Mouse (Mus musculus) thymus, postnatal 14 days (tissue): Measurements from ENCODE around the gene Larp4b.

Experiments used
- DNase-seq: peaks from one replicate; pipeline ENCODE4 v3.0.0; 2021

The Larp4b gene

DNA sequence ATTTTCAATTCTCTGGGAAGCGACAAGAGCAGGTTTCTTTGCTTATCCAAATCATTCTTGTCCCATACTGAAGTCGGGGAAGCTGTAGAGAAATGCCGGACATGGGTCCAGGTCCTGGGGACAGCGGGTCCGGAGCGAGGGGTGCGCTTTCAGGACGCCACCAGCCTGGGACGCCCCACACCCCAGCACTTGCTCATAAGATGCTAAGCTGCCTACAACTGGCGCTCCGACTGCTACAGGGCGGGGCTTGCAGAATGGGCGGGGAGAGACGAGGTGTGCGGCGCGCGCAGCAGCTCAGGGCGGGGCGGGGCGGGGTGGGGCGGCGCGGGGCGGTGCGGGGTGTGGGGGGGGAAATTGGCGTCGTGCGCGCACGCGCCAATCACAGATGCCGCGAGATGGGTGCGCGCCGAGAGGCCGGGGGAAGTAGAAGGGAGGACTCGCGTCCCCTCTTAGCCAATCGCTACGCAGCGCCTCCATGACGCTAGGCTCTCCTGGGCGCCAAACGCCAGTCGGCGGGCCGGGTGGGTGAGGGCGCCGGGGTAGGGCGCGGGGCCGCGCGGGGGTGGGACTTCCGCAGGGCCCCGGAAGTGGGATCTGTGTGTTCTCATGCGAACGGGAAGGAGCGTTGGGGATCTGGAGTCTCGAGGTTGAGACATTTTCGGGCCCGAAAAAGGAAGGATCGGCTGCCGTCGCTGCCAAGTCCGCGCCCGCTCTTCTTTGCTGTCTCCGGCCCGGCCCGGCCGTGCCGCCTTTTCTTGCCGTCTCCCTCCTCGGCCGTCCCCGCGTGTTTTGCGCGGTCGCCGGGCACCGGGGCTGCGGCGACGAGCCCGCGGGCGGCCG, at the start of gene Larp4b:
Larp4b (plus strand) TSS at position 566 of the 840 bp plus-strand sequence.
- DNase-seq: peak; percentile 97

DNA sequence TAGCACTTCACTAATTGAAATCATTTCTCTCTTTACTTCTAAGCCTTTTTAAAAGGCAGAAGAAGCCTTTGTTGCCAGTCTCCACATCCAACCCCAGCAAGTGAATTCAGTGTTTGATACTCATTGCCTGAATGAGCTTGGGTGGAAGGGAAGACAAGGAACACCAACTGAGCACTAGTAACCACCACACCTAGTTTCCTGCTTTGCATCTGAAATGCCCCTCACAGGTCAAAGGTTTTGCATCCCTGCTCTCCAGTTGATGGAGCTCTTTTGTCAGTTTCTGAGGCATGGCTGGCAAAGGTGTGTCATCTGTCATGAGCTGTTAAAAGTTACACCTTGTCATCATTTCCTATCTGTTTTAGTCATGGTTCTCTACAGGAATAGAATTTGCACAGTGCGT, 49.0 kb upstream of the Larp4b start:
- no peak for DNase-seq

DNA sequence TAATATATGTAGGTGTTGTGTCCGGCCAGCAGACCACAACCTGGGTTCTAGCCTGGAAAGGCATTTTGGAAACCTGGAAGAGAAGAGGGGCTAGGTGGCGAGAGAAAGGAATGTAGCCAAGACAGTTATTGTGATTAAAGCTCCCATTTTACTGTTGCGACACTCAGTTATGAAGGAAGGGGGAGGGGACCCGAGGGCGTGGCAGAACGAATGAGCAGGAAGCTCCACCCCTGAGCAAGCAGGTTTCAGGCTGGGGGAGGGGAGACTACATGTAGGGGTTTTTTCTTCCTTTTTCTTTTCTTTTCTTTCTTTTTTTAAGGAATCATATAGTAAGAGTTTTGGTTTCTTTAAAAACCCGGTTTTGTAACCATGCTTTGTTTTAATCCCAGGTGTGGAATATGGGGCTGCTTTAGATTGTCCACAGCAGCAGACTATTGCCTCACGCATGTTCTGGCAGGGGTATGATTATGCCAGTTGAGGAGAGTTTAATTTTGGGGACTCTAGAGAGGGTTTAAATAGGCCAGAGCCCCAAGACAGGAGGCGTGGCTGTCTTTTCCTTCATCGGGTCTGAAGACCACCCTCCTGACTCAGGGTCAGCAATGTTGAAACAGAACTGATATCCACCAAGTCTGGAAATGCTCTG, 41.5 kb upstream of the Larp4b start:
- DNase-seq: peak; percentile 37

DNA sequence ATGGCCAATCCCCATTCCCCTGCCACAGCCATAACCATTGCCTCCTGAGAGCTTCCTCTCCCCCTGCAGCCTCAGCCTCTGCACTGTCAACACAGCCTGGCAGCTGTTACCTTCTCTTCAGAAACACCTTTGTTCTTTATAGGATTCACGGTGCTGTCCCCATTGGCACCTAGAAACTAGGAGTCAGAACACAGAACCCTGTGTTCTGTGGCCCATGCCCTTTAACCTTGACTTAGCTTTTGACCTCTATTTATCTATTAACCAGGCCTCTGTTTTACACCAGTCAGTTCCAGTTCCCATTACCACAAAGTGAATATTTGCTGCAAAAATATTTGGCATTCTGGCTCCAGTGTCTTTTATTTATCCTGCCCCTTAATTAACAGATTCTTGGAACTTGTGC, 36.4 kb upstream of the Larp4b start:
- DNase-seq: no peak

DNA sequence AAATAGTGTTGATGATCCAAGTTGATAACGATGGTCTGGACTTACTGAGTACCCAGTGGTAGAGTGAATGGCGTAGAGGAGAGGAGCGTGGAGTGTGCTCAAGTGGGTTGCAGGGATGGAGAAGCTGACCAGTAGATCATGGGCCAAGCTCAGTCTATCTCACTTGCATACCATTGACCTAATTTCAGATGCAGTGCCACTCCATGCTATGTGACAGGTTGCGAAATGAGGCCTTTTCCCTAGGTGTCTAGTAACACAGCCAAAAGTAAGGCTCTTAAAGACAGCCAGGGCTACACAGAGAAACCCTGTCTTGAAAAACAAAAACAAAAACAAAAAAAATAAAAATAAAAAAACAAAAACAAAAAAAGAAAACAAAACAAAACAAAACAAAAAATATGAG, 35.0 kb upstream of the Larp4b start:
- DNase-seq: no peak

DNA sequence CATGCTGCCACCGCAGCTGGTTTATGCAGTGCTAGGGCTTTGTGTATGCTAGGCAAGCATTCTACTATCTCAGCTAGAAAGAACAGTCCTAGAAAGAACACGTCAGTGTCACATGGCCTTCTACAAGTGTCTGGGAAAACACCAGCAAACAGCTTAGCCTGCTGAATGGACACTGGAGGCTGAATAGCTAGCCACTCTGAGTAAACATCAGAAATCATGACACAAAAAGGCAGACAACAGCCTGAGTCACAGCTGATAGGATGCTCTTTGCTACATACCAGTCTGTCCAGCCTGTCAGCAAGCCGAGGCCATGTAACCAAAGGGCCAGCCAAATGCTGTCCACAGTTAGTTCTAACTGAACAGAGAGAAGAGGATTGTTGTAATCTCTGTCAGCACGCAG, 32.3 kb upstream of the Larp4b start:
- no peak for DNase-seq

DNA sequence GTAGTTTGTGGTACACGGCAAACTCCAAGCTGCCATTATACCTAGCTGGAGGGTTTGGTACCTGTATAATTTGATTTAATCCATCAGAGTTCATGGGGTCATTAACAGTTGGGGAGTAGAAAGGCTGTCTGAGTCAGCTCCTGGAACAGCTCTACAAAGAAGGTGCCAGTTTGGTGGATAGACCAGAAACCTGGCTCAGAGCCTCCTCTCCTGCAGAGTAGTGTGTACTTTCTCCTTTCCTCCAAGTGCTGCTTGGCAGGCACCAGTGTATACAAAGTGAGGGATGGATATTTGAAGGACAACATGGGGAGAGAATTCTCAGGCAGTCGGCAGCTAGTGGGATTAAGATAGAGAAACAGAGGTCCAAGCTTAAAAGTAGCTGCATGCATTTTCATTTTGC, 29.5 kb upstream of the Larp4b start:
- no peak for DNase-seq

DNA sequence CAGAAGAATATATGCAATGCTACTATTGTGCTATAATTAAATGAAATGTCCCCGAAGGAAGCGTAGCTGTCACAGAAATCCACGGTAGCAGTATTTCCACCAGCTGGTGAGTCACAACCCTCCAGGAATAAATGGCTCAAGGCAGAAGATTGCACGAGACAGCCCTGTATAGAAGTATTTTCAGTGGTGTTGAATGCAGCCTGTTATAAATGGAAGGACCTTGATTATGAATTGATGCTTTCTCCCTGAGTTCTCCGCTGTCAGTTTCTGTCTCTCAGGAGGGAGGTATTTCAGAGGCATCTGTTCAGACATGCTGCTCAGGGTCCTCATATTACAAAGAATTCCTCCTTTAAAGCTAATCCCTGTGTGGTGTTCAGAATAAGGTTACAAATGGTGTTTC, 27.6 kb upstream of the Larp4b start:
- no peak for DNase-seq

DNA sequence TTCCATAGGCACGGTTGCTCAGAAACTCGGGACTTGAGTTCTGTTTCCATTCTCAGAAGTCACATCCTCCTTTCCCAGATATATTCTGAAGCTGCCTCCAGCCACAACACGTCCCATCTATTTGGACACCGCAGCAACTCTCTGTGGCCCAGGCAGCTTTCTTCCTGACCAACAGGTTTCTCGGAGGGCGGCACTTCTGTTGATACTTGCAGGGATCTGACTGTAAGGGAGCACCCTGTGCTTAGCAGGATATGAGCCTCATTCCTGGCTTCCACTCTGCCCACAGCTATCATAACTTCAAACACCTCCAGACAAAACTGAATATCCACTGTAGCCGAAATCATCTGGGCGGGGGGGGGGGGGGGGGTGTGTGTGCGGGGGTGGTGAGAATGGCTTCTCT, 22.7 kb upstream of the Larp4b start:
- no peak for DNase-seq

DNA sequence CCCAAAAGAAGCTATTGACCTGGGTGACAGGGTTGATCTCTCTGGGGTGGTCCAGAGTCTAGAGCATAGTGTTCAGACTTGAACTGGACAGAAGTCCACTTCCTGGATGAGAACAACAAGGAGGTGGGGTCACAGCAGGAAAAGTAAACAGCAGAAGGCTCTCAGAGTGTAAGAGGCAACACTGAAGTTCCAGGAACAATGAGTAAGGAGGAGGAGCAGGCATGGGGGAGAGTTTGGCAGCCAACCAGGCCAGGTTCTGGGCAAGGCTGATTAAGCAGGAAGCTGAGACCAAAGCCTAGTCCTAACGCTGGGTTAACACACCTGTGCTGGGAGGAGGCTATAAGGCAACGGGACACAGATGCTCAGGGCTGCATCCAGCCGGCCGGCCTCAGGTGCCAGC, 19.9 kb upstream of the Larp4b start:
- DNase-seq: no peak

DNA sequence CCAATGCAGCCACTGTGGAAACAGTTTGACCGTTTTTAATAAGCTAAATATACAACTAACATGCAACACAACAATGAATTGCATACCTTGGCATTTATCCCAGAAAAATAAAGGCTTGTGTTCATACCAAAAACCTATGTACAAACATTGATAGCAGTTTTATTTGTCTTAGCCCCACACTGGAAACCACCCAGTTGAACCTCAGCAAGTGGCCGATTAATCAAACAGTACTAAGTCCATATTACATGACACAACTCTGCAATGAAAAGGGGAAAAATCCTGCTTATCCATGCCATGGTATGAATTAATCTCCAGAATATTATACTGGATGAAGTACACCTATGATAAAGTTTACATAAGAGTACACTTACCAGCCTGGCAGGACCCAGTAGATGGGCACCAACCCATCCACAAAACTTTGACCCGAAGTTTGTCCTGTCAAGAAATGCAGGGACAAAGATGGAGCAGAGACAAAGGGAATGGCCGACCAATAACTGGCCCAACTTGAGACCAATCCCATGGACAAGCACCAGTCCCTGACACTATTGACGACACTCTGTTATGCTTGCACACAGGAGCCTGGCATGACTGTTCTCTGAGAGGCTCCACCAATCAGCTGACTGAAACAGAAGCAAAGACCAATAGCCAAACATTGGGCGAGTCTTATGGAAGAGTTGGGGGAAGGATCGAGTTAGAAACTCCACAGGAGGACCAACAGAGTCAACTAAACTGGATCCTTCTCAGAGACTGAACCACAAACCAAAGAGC, 17.7 kb upstream of the Larp4b start:
- DNase-seq: no peak

DNA sequence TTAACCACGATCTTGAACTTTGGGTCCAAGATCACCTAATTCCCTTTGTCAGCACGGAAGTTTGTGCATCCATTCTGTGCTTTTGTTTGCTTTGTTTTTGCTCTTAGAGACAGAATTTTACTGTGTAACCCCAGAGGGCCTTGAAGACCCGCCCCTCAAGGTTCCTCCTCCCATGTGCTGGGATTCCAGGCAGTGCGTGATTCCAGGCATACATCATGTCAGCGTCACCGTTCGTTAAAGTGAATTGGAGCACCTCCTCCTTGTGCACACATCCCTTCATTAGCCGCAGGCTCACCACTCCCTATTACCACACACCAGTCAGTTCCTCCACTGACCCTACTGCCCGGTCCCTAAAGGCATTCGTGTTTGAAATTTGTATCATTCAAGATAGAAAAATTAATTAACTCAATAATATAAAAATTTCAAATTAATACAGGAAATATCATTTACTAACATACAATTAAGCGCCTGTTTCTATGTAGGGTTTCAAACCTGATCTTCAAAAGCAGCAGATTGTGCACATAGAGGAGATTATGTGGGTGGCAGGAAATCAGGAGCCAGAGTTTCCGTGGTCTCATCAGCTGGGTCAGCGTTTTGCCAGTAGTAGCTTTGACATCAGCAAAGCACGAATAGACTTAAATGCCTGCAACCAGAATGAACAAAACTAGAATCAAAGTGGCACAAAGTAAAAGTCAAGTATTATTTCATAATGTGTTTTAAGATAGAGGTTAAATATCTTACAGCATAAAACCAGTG, 11.4 kb upstream of the Larp4b start:
- no peak for DNase-seq

DNA sequence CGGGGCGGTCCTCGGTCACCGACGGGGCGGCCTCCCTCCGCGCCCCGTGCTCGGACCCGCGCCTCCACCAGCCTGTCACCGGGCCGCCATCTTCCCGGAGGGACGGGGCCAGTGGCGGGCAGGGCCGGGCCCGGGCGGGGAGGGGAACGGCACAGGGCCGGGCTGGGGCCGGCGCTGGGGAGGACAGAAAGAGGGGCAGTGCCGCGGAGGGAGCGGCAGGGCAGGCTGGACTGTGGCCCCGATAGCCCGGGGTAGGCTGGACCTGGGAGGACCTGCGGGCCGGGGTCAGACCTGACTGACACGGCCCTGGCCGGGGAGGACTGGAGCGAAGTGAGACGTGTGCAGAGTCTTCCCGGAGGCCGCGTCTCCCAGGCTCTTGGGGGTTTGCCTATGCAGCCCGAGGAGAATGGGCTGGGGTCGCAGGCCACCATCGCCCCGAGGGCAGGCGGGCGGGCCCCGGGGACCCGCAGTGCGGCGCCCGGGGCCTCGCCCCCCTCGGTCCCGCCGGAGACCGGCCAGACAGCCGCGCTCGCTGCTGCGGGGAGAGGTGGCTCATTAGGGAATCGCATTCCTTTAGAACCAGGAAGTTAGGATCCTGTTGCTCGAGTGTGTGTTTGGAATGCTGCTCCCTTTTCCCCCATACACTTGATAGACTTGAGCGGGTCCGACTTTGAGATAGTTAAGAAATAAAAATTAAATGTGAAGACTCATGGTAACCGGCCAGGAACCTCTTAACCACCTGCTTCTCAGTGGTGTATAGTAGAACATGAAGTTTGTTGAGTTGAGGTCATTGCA, 702 bp downstream of the Larp4b start:
- peak; percentile 59 for DNase-seq

DNA sequence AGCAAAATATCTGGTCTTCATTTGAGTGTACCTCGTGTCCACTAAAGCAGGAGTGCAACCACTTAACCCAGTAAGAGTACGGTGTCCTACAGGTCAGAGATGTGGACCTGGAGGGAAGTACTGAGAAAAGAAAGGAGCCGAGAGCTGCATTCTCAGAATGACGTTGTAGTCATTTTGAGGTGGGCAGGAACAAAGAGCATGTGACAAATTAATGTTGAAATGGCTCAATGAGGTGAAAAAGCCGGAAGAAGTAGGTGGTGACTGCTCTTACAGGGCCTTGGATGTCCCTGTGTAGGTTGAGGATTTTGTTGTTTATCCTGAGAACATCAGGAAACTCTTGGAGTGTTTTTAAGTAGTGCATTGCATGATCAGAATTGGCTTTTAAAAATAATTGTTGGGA, 5.6 kb downstream of the Larp4b start:
- no peak for DNase-seq

DNA sequence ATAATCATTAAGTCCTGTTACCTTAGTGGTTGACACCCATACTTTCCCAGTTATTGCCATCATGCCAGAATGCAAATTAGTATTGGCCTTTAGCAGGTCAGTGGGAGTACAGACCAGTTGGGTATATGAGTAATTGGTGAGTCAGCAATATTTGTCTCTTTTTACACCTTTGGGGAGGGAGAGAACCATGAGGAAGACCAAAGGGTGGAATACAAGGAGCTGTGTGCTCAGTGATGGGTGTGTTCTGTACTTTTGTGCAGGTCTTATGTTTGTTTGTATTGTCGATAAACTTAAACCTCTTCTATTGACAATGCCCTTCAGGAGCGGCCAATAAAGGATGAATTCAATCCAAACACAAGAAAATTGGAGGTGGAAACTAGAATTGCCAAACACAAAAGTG, 6.8 kb downstream of the Larp4b start:
- no peak for DNase-seq

DNA sequence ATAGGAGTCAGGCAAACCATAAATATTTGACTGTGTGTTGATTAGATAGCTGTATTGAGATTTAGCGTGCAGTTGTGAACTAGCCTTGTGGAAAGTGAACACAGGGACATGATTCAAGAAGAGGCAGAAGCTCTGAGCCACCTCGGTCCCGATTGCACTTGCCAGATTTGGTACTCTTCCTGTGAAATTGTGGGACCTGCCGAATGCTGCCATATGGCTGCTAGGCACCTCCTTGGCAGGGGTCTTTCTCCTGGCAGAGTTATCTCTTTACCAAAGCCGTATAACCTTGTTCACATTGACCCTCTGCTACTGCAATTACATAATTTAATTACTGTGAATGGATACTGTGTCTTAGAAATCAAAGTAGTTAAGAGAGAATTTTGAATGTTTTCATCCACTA, 12.6 kb downstream of the Larp4b start:
- no peak for DNase-seq

DNA sequence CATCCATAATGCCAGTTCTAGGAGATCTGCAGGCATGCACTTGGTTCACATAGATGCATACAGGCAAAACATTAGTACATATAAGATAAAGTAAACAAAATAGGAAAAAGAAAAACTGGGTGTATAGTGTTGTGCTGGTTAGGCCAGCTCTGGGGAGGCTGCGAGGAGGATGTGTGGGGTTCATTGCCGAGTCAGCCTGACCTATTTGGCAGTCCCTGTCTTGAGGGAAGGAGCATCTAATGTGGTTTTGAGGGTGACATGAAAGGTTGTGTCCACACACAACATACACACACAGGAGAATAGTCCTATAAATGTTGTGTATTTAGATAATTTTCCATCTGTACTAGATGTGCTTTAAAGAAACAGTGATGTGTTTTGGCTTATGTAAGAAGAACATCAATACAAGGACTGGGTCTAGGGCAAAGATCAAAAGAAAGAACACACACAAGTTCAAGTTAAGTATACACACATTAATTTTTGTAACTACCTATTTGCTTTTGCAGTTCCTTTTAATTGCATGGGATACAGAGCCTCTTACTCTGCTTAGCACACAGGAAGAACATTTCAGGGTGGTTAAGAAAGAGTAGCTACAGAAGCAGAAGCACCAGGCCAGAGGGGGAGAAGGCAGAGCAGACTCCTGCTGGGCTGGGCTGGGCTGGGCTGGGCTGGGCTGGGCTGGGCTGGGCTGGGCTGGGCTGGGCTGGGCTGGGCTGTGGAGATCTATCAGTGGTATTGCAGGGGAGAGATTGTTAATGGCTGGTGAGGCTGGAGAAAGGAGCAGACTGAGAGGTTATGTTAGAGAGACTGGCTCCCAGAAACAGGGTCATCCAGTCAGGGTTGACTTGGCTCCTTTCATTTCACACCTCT, 13.5 kb downstream of the Larp4b start:
- DNase-seq: no peak

DNA sequence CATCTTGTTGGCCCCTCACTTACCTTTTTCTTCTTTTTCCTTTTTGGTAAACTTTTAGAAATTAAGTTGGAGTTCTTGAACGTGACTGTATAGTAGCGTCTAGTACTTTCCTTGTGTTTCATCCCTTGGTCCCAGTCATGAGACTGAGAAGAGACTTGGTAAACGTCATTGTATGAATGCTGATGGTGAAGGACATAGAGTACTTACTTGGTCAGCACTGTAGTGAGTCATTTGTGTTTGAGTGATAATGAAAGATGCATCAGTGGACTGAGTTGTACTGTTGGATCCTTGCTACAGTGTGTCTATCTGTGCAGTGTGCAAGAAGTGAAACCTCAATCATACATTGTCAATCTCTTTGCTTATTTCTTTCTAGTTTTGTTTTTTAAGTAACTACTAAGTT, 20.1 kb downstream of the Larp4b start:
- DNase-seq: no peak

DNA sequence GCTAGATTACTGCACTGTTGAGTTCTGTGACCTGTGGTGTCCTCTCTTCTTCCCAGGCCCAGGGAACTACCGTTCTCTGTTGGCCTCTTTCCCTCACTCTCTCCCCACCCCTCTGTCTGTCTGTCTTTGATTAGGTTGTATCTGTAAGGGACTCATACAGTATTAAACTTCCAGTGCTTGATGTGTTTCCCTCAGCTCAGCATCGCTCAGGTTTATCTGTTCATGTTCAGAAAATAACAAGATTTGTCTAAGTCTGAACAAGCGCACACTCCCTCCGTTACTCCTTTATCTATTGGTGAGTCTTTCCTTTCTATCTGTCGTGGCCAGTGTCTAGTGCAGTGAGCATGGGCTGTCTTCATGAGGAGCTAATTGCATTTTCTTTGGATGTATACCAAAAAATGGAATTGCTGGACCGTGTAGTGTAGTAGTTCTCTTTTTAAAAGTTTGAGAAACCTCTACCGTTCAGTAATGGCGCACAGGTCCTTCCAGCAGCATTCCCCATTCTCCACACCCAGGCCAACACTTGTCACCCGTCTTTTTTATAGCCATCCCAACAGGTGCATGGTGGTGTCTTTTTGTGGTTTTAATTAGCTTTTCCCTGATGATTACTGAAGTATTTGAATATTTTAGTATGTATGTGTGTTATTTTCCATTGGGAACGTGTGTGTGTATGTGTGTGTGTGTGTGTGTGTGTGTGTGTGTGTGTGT, 27.3 kb downstream of the Larp4b start:
- no peak for DNase-seq

DNA sequence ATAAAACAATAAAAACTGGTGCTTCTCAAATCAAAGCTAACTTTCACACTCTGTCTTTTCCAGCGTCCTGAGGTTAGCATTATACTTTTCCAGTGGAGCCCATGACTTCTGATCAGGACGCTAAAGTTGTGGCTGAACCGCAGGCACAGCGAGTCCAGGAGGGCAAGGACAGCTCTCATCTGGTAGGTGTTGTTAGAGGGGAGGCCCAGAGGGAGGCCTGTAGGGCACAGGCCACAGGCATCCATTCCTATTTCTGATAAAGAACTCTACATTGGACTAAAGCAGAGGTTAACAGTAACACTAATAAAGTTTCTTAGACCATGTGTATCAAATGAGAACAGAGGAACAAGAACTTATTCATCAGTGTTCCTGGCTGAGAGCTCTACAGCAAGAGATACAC, 28.4 kb downstream of the Larp4b start:
- DNase-seq: no peak

DNA sequence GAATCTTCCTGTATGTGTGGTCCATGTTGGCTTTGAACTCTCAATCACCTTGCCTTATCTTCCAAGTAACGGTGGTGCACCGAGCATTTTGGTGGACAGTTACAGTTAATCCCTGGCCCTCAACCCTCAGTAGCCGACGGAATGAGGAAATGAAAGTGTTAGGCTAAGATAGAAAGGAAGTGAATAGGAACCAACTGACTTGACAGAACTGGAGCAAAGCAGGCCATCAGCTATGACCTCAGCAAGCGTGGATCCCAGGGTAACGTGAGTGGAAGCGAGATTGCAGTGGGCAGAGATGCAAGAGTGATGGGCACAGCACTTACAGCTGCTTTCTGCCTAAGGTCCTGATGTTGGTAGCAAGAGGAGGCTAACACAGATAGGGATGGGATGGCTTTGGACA, 31.5 kb downstream of the Larp4b start:
- no peak for DNase-seq
